Mouse (Mus musculus): ENCODE measurements around the gene Nr2e3. TPM values are rescaled to one million over a fixed set of nuclear protein-coding genes. Genes with fewer than 3 reads are reported as not detected.
"Not testable (repeated sequence)": the region's sequence is repeated elsewhere in the genome, so short reads cannot be mapped to it uniquely, and the experiment has no call there.

Nr2e3 gene
- total RNA-seq, 2 experiments from 2014 or later: not detected

- intact Hi-C loops (cut with DNase I): no loop called here
These were observed 7.9 kb downstream of the Nr2e3 start for GRCm38 (mm10) chr9:59952515-59953070.

GRCm38 (mm10) chr9:59951943-59952342 is 8.5 kb downstream of the Nr2e3 start:
- intact Hi-C loops (cut with DNase I): no loop called here
- no peak for DNase-seq (ENCODE audit: low spot score in 2 of 2)

More at GRCm38 (mm10) chr9:59952515-59953070, 7.9 kb downstream of the Nr2e3 start:
- DNase-seq (ENCODE audit: low spot score in 2 of 2): no peak

- intact Hi-C loops (cut with DNase I): no loop called here
- DNase-seq (ENCODE audit: low spot score in 2 of 2): no peak
These were observed 9.3 kb downstream of the Nr2e3 start for GRCm38 (mm10) chr9:59951001-59951750.

GRCm38 (mm10) chr9:59949981-59950380 is 10.5 kb downstream of the Nr2e3 start:
- intact Hi-C loops (cut with DNase I): no loop called here
- DNase-seq (ENCODE audit: low spot score in 2 of 2): no peak

- DNase-seq (ENCODE audit: low spot score in 2 of 2): no peak
- intact Hi-C loops (cut with DNase I): no loop called here
These were observed 10.9 kb downstream of the Nr2e3 start for GRCm38 (mm10) chr9:59949511-59949910.

GRCm38 (mm10) chr9:59948691-59949250 is 11.7 kb downstream of the Nr2e3 start:
- intact Hi-C loops (cut with DNase I): no loop called here
- DNase-seq (ENCODE audit: low spot score in 2 of 2): no peak

- intact Hi-C loops (cut with DNase I): no loop called here
- DNase-seq (ENCODE audit: low spot score in 2 of 2): no peak
These were observed 12.2 kb downstream of the Nr2e3 start for GRCm38 (mm10) chr9:59948226-59948625.

GRCm38 (mm10) chr9:59947271-59947670 is 13.2 kb downstream of the Nr2e3 start:
- intact Hi-C loops (cut with DNase I): no loop called here
- DNase-seq (ENCODE audit: low spot score in 2 of 2): no peak

- intact Hi-C loops (cut with DNase I): no loop called here
- DNase-seq (ENCODE audit: low spot score in 2 of 2): no peak
These were observed 15.2 kb downstream of the Nr2e3 start for GRCm38 (mm10) chr9:59945241-59945640.

GRCm38 (mm10) chr9:59943826-59944225 is 16.6 kb downstream of the Nr2e3 start:
- intact Hi-C loops (cut with DNase I): no loop called here
- no peak for DNase-seq (ENCODE audit: low spot score in 2 of 2)

- no peak for DNase-seq (ENCODE audit: low spot score in 2 of 2)
- intact Hi-C loops (cut with DNase I): no loop called here
These were observed 17.9 kb downstream of the Nr2e3 start for GRCm38 (mm10) chr9:59942501-59943085.

- DNase-seq (ENCODE audit: low spot score in 2 of 2): no peak
- intact Hi-C loops (cut with DNase I): no loop called here
These were observed 18.5 kb downstream of the Nr2e3 start for GRCm38 (mm10) chr9:59941885-59942350.

GRCm38 (mm10) chr9:59940913-59941884 is 19.3 kb downstream of the Nr2e3 start:
- intact Hi-C loops (cut with DNase I): no loop called here
- no peak for DNase-seq (ENCODE audit: low spot score in 2 of 2)

GRCm38 (mm10) chr9:59939691-59940090 is 20.8 kb downstream of the Nr2e3 start:
- intact Hi-C loops (cut with DNase I): no loop called here
- DNase-seq (ENCODE audit: low spot score in 2 of 2): no peak

GRCm38 (mm10) chr9:59938529-59938928 is 21.9 kb downstream of the Nr2e3 start:
- DNase-seq (ENCODE audit: low spot score in 2 of 2): no peak
- intact Hi-C loops (cut with DNase I): no loop called here

- intact Hi-C loops (cut with DNase I); DNase-seq (ENCODE audit: low spot score in 2 of 2): not testable (repeated sequence)
These were observed 24.6 kb downstream of the Nr2e3 start for GRCm38 (mm10) chr9:59935866-59936265.

- intact Hi-C loops (cut with DNase I): no loop called here
- no peak for DNase-seq (ENCODE audit: low spot score in 2 of 2)
These were observed 30.2 kb downstream of the Nr2e3 start for GRCm38 (mm10) chr9:59930248-59930647.

GRCm38 (mm10) chr9:59914761-59915160 is 45.7 kb downstream of the Nr2e3 start:
- DNase-seq (ENCODE audit: low spot score in 2 of 2): no peak
- intact Hi-C loops (cut with DNase I): no loop called here

GRCm38 (mm10) chr9:59903382-59903781 is 57.1 kb downstream of the Nr2e3 start:
- intact Hi-C loops (cut with DNase I): no loop called here
- no peak for DNase-seq (ENCODE audit: low spot score in 2 of 2)

All from left cerebral cortex, postnatal 14 days (tissue).